Mouse (Mus musculus) midbrain, embryonic 15.5 days (tissue): ENCODE results near the gene Leprot. TPM values are rescaled to one million over a fixed set of nuclear protein-coding genes. Genes with fewer than 3 reads are reported as not detected.
A peak's percentile ranks its signal among the peaks of the same experiment; 100 is the strongest.

Source experiments
- ATAC-seq: fragments of 200-750 bp; cut with Nextera tagmentation; replicated peaks from 2 replicates; pipeline ENCODE4 v1.8.0; 2017; ENCODE audit warnings: moderate TSS enrichment
- H3K27ac ChIP-seq: fragments of 300-500 bp; sonication (generic); 2 replicates; pipeline ENCODE4 v1.5.1; 2015; ENCODE audit warnings: mild to moderate bottlenecking, inconsistent platforms
- H3K27me3 ChIP-seq: fragments of 300-500 bp; sonication (generic); replicated peaks from 2 replicates; pipeline ENCODE4 v1.6.1; 2015; ENCODE audit warnings: inconsistent platforms
- H3K36me3 ChIP-seq: fragments of 300-500 bp; sonication (generic); replicated peaks from 2 replicates; pipeline ENCODE4 v1.6.1; 2015; ENCODE audit warnings: inconsistent platforms
- H3K4me1 ChIP-seq: fragments of 300-500 bp; sonication (generic); 2 replicates; pipeline ENCODE4 v1.6.1; 2015; ENCODE audit warnings: inconsistent platforms
- H3K4me2 ChIP-seq: fragments of 300-500 bp; sonication (generic); 2 replicates; pipeline ENCODE4 v1.6.1; 2015; ENCODE audit warnings: inconsistent platforms, mild to moderate bottlenecking, moderate library complexity
- H3K4me3 ChIP-seq: fragments of 300-500 bp; sonication (generic); 2 replicates; pipeline ENCODE4 v1.5.1; 2015; ENCODE audit warnings: mild to moderate bottlenecking, inconsistent platforms
- H3K9ac ChIP-seq: fragments of 300-500 bp; sonication (generic); 2 replicates; pipeline ENCODE4 v1.6.1; 2015; ENCODE audit warnings: mild to moderate bottlenecking, inconsistent platforms
- H3K9me3 ChIP-seq: fragments of 300-500 bp; sonication (generic); 2 replicates; pipeline ENCODE4 v1.6.1; 2016; ENCODE audit warnings: inconsistent platforms
- WGBS: fragments of 180-500 bp; shearing (Covaris S2); methylation state at CpG from one replicate; pipeline ENCODE4 v1.1.7; 2015; ENCODE audit warnings: mixed read lengths; 5-methylcytosine and 5-hydroxymethylcytosine counted together
- polyA plus RNA-seq: library from polyadenylated mRNA; unstranded; fragments of >200 nt; fragmentation: Nextera tagmentation; extraction: Ambion mirVana; gene quantifications from 2 replicates; pipeline ENCODE4 v1.2.1, GENCODE M21; 2015

Gene Leprot
- polyA plus RNA-seq, 1 experiment from 2014 or later: 108 TPM

DNA sequence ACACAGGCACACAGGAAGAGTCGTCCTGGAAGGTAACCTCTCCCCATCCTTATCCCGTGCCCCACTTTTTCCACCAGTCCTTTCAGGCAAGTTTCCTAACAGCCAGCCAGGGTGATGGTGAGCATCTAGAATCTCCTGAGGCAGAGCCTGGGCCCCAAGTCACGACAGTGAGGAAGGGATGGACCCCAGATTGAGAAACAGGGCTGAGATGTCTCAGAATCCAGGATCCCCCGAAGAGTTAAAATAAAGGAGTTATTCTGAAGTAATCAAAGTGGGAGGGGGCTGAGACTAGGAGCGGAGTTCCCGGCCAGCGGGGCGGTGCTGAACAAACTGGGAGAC is 692 bp upstream of the Leprot start:
- no peaks in the 10 kb centered on the region for H3K27me3 ChIP-seq
- peaks cover 17% of the 10 kb centered on the region for H3K4me1 ChIP-seq
- H3K4me3 ChIP-seq: peak overlapping the region; percentile 90
- ATAC-seq: no peak; the same call in 1 of the 2 replicates
- peak overlapping the region; percentile 63 for H3K4me2 ChIP-seq
- H3K9me3 ChIP-seq: no peaks in the 10 kb centered on the region
- peak overlapping the region; percentile 28; the same call in 1 of the 2 replicates for H3K9ac ChIP-seq
- peak overlapping the region; percentile 94 for H3K27ac ChIP-seq
- 1% methylated on average over 8 of the region's 8 CpGs for WGBS
- H3K36me3 ChIP-seq: no peaks in the 10 kb centered on the region

DNA sequence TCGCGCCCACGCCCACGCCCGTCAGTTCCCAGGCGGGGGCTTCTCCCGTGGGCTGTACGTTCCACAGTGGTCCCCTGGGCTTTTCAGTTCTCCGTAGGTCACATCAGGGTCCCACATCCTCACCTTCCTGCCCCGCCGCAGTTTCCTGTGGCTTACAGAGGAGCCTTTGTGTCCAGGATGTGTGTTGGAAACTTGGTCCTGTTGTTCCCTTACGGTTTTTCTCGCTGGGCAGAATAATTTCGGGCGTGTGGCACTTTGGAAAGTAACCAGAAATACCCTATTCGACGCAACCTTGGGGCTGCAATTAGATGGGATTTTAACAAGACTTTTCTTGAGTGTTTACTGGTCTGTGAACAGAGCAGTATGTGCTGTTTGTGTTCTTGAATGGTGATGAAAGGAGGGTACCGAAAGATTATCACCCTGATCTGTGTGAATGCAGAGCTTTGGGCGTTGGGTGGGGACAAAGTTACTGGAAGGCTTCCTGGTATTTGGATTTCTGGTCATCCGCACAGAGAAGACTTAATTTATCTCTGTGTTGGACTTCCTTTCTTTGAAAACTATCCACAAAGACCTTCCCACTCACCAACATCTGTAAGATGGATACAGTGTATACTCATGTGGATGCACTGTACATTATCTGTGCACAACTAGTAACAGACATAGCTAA is 591 bp downstream of the Leprot start:
- H3K27me3 ChIP-seq: no peaks in the 10 kb centered on the region
- peak overlapping the region; percentile 94 for H3K27ac ChIP-seq
- no peaks in the 10 kb centered on the region for H3K9me3 ChIP-seq
- H3K4me3 ChIP-seq: peak overlapping the region; percentile 90
- H3K4me1 ChIP-seq: peaks cover 17% of the 10 kb centered on the region
- H3K4me2 ChIP-seq: peak overlapping the region; percentile 63
- ATAC-seq: no peak
- no peaks in the 10 kb centered on the region for H3K36me3 ChIP-seq
- H3K9ac ChIP-seq: peak overlapping the region; percentile 93
- WGBS: 1% methylated on average over 20 of the region's 20 CpGs

DNA sequence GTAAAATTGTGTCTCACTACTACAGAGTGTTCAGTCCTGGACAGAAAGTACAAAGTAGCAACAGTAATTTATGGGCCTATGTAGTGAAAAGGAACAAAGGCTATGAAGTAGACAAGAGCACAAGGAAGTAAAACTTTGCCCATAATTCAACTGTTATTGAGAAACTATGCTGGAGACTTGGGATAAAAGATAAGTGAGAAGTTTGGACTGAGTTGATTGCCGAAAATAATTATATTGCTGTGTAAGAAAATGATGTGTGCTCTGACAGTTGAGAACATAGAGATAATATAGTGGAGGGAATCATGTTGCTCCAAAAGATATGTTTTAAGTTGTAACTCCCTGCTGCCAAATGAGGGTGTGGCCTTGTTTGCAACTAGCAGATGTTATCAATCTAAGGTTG is 1.2 kb downstream of the Leprot start:
- Histone ChIP-seq H3K9ac (peak overlapping the region; percentile 93; the same call in 1 of the 2 replicates), H3K4me3 (peak overlapping the region; percentile 90), H3K4me1 (peaks cover 17% of the 10 kb centered on the region), H3K36me3 (no peaks in the 10 kb centered on the region), H3K4me2 (peak overlapping the region; percentile 63), H3K27ac (no peak overlapping the region), H3K9me3 (no peaks in the 10 kb centered on the region), H3K27me3 (no peaks in the 10 kb centered on the region)
- 92% methylated on average over 1 of the region's 1 CpGs for WGBS
- no peak for ATAC-seq

DNA sequence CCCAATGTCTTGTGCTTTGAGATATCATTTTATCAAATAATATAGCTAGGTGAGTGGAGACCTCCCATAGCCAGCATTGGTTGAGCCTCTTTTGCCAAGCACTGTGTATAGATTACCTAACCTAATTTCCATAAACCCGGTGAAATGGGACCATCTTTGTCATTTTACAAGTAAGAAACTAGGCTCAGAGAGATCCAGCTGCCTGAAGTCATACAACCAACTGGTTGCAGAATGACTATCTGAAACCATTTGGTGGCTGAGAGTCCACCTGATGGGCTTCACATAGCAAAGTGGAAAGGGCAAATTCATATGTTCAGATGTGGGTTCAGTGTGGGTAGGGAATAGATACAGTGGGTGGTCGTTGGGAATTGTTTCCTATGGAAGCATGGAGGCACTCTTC is 3.4 kb downstream of the Leprot start:
- Histone ChIP-seq H3K4me3 (no peak overlapping the region), H3K9ac (no peak overlapping the region), H3K4me2 (no peak overlapping the region)

DNA sequence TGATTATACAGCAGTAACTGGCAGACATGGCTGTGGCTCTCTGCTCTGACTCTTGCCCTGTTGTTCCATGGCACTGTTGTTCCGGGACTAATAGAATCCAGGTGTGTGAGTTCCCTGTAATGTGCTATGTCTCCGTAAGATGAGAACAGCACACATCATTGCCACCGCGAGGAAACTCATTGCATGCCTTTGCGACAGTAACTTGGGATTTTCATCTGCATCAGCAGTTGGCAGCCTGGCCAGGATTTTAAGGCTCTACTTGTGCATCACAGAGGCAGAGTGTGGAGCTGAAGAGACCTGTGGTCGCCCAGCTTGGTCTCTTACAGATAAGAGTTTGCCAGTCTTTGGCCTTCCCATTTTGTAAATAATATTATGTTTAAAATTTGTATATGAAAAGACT is 6.7 kb downstream of the Leprot start:
- Histone ChIP-seq H3K4me3 (no peak overlapping the region), H3K4me2 (no peak overlapping the region), H3K9me3 (no peaks in the 10 kb centered on the region), H3K36me3 (no peaks in the 10 kb centered on the region), H3K27me3 (no peaks in the 10 kb centered on the region), H3K27ac (no peak overlapping the region), H3K9ac (no peak overlapping the region), H3K4me1 (peaks cover 5% of the 10 kb centered on the region)
- WGBS: 88% methylated on average over 6 of the region's 6 CpGs
- no peak for ATAC-seq

More for the DNA sequence above, 3.4 kb downstream of the Leprot start:
- Histone ChIP-seq H3K36me3 (no peaks in the 10 kb centered on the region), H3K27me3 (no peaks in the 10 kb centered on the region), H3K9me3 (no peaks in the 10 kb centered on the region), H3K27ac (no peak overlapping the region), H3K4me1 (peaks cover 17% of the 10 kb centered on the region)
- 95% methylated on average over 2 of the region's 2 CpGs for WGBS
- ATAC-seq: no peak

DNA sequence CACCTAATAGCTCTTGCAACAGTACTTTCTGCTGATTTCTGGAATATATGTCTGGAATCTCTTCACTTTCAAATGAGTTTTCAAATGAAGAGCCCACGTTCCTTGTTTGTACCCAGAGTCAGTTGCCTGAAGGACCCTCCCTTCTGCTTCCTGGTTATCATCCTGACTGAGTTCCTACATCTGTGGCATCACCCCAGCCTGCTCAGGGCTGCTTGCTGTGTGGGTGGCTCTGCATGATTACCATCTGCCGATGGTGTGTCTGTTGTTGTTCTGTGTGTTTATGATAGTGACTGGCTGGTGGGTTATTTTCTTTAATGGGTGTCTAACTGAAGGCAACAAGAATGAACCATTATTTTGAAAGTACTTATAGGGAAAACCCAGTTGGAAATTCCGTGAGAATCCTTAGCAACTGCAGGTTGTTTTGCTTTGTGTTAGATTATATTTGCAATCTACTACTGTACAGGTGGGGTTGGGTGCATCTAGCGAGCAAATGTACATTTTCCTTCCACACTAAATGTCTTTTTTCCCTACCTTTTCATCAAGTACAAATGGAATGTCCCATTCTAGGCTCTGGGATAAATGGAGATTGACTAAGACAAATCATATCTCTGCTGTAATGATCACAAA is 7.4 kb downstream of the Leprot start:
- no peak for ATAC-seq
- Histone ChIP-seq H3K9me3 (no peaks in the 10 kb centered on the region), H3K9ac (no peak overlapping the region), H3K36me3 (peaks cover 5% of the 10 kb centered on the region; the same call in 1 of the 2 replicates), H3K4me3 (no peak overlapping the region), H3K27me3 (no peaks in the 10 kb centered on the region), H3K4me1 (no peaks in the 10 kb centered on the region), H3K4me2 (no peak overlapping the region), H3K27ac (no peak overlapping the region)
- 87% methylated on average over 4 of the region's 4 CpGs for WGBS

DNA sequence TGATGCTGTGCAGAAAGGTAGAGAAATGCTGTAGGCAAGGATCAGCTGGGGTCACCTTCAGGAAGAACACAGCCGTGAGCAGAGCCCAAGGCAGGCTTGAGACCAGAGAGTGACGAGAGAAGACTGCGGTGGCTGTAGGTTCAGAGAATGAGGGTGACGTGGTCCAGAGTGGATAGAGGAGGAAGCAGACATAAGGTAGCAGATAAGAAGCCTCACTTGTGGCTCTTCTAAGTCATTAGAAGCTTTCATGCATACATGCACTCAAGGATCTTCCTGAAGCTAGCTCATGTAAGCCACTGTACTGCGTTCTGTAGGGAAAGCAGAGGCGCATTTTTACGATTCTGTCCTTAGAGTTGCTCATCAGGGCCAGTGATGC is 7.9 kb downstream of the Leprot start:
- WGBS: 89% methylated on average over 7 of the region's 7 CpGs

DNA sequence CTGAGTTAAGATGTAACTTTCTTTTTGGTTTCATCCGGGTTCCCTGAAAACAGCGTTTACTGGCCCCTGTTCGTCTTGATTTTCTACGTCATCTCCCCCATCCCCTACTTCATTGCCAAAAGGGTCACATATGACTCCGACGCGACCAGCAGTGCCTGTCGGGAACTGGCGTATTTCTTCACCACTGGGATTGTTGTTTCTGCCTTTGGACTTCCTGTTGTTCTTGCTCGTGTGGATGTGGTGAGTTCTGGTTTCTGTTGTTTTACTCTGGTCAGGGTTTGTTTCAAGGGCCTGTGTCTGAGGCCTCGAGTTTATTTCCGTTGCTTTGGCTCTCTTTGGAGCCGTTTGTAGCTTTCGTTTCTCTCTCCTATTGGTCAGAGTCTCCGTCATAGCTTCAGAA is 8.5 kb downstream of the Leprot start:
- H3K4me1 ChIP-seq: no peaks in the 10 kb centered on the region
- WGBS: 91% methylated on average over 15 of the region's 15 CpGs
- no peak for ATAC-seq

More for the DNA sequence above, 7.9 kb downstream of the Leprot start:
- Histone ChIP-seq H3K36me3 (peaks cover 5% of the 10 kb centered on the region; the same call in 1 of the 2 replicates), H3K4me3 (no peak overlapping the region), H3K9me3 (no peaks in the 10 kb centered on the region), H3K27ac (no peak overlapping the region), H3K9ac (no peak overlapping the region), H3K27me3 (no peaks in the 10 kb centered on the region), H3K4me1 (no peaks in the 10 kb centered on the region), H3K4me2 (no peak overlapping the region)
- no peak for ATAC-seq

DNA sequence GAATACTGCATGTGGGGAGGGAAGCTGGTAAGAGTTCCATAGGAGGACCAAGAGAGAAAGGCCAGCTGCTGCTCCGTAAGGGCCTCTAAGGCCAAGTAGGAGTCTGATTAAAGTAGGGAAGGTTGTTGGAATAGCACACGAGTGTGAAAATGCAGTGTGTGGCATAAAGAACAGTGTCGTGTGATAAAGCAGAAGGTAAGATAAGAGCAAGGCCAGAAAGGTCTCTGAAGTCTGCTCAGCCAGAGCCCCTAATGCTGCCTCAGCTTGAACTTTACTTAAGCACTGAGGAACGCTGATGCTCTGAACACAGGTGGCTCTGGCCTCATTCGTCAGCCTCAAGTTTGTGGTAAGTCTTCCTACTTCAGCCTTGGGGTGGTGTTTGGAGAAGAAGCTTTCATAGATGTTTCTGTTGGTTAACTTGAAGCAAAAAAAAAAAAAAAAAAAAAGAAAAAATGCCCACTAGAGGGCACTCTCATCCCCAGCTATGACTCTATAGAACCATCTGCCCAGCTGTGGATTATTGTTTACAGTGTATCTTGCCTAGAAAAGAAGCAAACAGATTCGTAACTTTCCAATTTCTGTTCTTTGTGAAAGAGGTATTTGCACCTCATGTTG is 9.5 kb downstream of the Leprot start:
- no peaks in the 10 kb centered on the region for H3K4me1 ChIP-seq
- H3K27ac ChIP-seq: no peak overlapping the region
- H3K4me2 ChIP-seq: no peak overlapping the region
- H3K4me3 ChIP-seq: no peak overlapping the region
- peaks cover 5% of the 10 kb centered on the region; the same call in 1 of the 2 replicates for H3K36me3 ChIP-seq
- H3K9ac ChIP-seq: no peak overlapping the region
- 57% methylated on average over 6 of the region's 6 CpGs for WGBS
- ATAC-seq: 0 out of 2 replicates have a peak, but pooled peaks have one; percentile 52
- no peaks in the 10 kb centered on the region for H3K27me3 ChIP-seq
- no peaks in the 10 kb centered on the region for H3K9me3 ChIP-seq

More for the DNA sequence above, 8.5 kb downstream of the Leprot start:
- no peaks in the 10 kb centered on the region for H3K27me3 ChIP-seq
- H3K36me3 ChIP-seq: peaks cover 5% of the 10 kb centered on the region; the same call in 1 of the 2 replicates
- no peak overlapping the region for H3K4me3 ChIP-seq
- no peak overlapping the region for H3K27ac ChIP-seq
- H3K9ac ChIP-seq: no peak overlapping the region
- no peak overlapping the region for H3K4me2 ChIP-seq
- no peaks in the 10 kb centered on the region for H3K9me3 ChIP-seq

DNA sequence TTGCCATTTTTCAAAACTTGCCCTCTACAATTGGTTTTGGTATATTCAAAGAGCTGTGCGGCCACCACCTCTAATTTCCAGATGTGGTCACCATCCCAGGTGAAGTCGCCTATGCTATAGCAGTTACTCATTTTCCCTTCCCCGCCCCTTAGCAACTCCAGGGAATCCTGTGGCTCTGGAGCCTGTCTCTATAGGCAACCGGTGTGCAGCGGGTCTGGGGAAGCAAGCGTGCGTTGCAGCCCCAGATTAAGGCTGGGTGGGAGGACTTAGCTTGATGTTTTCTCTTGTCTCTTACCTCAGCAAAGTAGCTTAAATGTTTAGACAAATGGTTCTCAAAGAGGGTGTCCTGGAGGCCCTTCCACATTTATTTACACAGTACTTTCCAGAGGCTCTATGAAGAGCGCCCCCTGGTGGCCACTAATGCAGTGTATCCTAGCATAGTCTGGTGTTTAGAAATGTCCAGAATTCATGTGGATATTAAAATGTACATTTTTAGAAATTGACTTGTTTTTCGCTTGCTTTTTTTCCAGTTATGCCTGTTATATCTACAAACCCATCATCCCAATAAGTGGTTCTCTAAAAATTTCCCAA is 16.7 kb downstream of the Leprot start:
- Histone ChIP-seq H3K4me2 (no peak overlapping the region), H3K9ac (no peak overlapping the region), H3K4me3 (no peak overlapping the region), H3K9me3 (no peaks in the 10 kb centered on the region), H3K4me1 (no peaks in the 10 kb centered on the region), H3K27me3 (no peaks in the 10 kb centered on the region), H3K27ac (no peak overlapping the region), H3K36me3 (peaks cover 5% of the 10 kb centered on the region; the same call in 1 of the 2 replicates)
- ATAC-seq: no peak
- 63% methylated on average over 9 of the region's 9 CpGs for WGBS

DNA sequence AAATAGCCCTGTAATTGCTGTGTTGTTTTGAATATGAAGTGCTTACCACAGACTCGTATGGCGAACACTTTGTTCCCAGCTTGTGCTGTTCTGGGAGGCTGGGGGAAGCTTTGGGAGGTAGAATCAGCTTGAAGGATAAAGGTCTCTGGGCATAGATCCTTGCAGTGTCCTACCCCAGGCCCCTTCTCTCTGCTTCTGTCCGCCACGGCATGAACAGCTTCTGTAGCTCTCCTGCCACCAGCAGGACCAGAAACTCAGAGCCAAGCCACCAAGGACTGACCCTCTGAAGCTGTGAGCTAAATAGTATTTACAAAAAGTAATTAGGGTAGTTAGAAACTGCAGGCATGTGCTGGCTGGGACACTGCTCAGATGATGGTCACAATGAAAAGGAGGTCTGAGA is 17.2 kb downstream of the Leprot start:
- ATAC-seq: no peak
- Histone ChIP-seq H3K27me3 (no peaks in the 10 kb centered on the region), H3K36me3 (peaks cover under 1% of the 10 kb centered on the region; the same call in 1 of the 2 replicates), H3K9ac (no peak overlapping the region), H3K4me3 (no peak overlapping the region), H3K9me3 (no peaks in the 10 kb centered on the region), H3K27ac (no peak overlapping the region), H3K4me2 (no peak overlapping the region), H3K4me1 (no peaks in the 10 kb centered on the region)
- WGBS: 96% methylated on average over 4 of the region's 4 CpGs

DNA sequence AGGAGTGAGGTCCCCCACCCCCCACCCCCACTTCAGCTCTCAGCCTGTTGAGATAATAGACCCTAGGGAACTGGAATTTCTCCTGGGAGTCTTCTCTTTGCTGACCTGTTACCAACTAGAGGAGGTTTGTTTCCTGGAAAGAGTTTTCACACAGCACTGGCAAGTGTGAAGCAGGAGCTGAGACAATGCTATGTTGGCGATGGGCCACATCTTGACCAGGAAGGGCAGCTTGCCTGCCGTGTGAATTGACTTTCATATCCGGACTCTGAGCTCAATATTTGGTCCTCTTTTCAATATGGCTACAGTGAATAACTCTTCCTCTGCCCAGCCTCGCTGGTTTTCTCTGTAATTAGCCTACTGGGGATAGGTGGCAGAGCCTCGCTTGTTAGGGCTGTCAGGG is 21.6 kb downstream of the Leprot start:
- H3K27me3 ChIP-seq: no peaks in the 10 kb centered on the region
- H3K4me1 ChIP-seq: no peaks in the 10 kb centered on the region
- no peak for ATAC-seq
- H3K36me3 ChIP-seq: no peaks in the 10 kb centered on the region
- H3K27ac ChIP-seq: no peak overlapping the region
- no peak overlapping the region for H3K4me2 ChIP-seq
- H3K9me3 ChIP-seq: no peaks in the 10 kb centered on the region
- H3K9ac ChIP-seq: no peak overlapping the region
- WGBS: 57% methylated on average over 5 of the region's 5 CpGs
- no peak overlapping the region for H3K4me3 ChIP-seq
